Mouse (Mus musculus) liver, adult (tissue): ENCODE measurements around the gene Cflar.

Experiments
- GATA4 ChIP-seq: IDR thresholded peaks from 2 replicates; pipeline ENCODE4 v1.6.1; 2014; ENCODE audit warnings: mild to moderate bottlenecking, low read length; ENCODE audit not compliant: insufficient replicate concordance

The Cflar gene

DNA sequence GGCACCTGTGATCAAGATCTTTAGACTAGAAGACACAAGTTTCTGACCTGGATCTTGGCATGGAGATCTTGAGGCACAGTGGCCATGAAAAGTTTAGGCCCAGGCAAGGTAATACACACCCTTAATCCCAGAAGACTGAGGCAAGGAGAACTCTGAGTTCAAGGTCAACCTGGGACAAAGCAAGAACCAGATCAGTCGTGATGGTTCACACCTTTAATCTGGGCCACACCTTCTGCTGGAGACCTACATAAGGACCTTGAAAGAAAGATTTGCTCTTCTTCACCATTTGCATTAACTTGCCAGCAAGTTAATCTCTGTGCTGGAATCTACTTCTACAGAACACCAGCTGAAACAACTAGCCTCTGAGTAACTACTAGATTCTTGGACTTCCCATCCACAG lies 49.3 kb downstream of the Cflar start:
- TF ChIP-seq GATA4 = no peak

DNA sequence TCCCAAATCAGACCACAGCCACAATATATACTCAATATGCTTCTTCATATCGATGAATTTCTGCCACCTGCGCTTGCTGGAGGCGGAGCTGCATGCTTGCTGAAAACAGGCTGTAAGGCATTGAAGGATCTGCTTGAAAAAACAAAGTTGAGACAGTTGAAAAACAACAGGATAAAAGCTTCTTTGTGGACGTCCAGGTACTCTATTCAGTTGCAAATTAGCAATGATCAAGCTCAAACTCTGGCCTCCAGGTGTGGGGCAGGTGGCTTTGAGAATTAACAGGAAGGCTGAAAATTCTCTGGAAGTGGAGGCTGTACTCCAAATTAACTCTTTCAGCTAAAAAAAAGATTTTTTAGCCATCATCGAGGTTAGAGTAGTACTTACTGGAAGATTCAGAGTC lies 51.3 kb downstream of the Cflar start:
- TF ChIP-seq GATA4 = no peak

DNA sequence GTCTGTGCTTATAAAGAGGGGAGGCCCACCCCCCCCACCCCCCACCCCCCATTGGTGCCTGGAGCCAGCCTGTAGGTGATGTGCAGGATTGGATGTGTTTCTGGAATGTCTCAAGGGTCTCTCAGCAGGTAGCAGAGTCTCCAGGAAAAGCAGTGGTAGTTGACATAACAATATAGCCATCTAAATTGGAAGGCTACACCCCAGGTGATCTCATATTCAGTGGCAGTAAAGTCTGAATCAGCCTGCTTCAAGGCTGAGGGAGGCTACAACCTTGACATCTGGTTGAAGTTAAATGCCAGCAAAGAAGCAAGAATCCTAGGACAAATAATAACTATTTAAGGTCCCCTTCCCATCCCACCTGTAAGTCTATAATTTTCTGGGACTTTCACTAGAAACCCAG lies 57.8 kb downstream of the Cflar start:
- no peak for TF ChIP-seq GATA4

DNA sequence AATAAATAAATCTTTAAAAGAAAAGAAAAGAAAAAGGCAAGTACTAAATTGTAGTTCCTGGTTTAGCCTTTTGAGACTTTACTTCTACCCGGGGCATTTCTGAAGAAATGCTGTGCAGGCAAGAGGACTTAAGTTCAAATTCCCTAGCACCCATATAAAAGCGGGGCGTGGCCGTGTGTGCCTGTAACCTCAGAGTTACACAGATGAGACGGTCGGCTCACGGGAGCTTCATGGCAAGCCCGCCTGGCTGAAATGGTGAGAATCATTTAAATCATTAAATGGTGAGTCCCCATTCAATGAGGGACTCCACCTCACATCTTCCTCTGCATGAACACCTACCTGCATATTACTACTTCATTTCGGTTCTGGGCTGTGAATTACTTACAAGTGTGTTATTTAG lies 58.4 kb downstream of the Cflar start:
- no peak for TF ChIP-seq GATA4

DNA sequence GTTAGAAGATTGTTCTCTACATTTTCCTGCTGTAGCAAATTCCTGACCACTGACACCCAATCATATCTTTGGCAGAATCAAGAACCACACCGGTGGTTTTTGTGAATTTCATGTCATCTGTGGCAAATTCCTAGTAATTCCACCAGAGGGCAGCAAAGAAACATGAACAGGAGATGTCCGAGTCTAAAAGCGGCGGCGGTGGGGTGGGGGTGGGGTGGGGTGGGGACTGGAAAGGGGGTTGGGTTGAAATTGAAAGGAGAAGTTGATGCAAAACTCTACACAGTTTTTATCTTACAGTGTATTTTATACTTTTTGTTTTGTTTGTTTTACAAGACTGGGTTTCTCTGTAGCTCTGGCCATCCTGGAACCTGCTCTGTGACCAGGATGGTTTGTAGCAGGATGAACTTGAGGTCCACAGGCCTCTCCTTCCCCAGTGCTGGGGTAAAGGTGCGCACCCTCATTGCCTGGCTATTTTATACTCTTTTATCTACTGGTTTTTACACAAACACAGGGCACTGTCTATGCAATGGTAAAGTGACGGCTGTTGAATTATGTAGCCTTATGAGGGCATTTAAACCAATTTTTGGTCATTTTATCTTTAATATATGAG lies 58.9 kb downstream of the Cflar start:
- TF ChIP-seq GATA4 = no peak

DNA sequence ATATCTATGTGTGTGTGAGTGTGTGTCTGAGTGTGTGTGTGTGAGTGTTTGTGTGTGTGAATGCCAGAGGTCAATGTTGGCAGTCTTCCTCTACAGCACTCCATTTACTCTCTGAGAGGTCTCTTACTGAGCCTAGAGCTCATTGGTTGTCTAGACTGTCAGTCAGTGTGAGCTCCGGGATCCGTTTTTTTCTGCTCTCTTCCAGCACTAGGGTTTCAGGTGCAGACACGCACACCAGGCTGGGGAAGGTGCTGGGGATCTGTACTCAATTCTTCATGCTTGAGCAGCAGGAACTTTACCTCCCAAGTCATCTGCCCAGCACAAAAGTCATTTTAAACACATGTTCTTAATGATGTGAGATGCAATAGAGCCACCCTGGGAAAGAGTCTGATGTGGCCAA lies 60.8 kb downstream of the Cflar start:
- no peak for TF ChIP-seq GATA4

DNA sequence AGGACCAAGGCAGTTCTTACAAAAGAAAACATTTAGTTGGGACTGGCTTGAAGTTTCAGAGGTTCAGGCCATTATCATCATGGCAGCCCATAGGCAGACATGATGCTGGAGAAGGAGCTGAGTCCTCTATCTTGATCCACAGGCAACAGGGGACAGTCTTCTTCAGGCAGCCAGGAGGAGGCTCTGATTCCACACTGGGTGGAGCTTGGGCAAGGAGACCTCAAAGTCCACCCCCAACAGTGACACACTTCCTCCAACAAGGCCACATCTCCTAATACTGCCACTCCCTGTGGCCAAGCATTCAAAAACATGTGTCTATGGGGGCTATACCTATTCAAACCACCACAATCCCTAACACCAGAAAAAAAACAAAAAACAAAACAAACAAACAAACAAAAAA lies 62.0 kb downstream of the Cflar start:
- TF ChIP-seq GATA4 = no peak

DNA sequence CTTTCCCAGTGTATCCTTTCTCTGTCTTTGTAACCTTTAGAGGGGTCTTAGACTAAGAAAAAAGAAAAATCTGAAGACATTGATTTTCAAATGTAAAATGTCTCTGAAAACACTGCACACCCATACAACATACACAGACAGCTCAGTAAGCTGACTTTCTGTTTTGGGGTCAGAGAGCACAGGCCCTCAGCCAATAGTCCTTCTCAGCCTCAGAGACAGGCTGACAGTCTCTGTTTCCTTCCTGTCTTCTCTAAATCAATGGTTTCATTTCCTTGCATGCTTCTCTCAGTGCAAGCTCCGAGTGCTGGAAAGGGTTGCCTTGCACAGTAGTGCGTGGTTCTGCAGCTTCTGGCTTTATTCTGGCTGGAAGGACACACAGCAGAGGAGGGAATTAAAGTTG lies 62.6 kb downstream of the Cflar start:
- no peak for TF ChIP-seq GATA4

DNA sequence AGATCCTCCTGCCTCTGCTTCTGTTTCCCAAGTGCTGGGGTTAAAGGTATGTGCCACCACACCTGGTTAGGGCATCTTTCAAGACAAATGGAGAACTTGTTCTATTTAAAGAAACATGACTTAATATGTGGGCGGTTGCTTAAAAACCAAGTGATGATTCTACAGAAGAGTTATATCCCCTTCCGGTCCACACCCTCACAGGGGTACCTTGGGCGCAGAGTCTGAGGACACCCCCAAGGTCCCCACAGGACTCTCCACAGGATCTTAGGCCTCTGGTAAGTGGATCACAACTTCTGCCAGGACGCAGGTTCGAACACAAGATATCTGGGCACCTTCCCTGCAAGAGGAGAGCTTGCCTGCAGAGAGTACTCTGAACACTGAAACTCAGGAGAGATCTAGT lies 64.1 kb downstream of the Cflar start:
- TF ChIP-seq GATA4 = no peak

DNA sequence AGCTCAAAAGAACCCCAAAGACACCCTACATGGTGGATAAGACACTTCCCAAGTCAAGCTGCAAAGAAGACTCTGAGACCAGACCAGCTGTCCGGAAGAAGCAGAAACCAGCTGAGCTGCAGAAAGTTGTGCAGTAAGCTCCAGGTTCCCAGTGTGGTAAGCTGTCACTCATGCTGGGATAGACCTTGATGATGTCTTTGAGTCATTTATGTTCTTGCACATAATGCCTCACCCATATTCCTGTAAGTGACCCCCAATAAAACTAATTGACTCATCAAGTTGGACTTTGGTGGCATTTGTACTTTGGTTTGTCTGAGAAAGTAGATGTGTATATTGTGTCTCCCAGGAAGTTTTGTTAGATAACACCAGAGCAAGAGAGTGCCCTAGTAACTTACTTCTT lies 66.3 kb downstream of the Cflar start:
- TF ChIP-seq GATA4 = no peak

DNA sequence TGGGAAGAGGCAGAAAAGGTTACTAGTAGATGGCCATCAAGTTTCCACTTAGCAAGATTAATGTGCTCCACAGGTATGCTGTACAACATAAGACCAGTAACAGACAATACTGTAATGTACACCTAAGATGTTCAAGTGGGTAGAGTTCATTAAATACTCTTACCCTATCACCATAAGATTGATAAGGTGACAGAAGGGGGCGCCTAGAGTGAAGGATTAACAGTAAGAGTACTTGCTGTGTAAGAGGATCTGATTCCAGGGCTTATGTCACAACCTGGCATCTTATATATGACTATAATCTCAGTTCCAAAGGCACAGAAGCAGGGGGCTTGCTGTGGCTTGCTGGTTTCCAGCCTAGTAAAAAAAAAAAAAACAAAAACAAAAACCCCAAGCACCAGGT lies 66.9 kb downstream of the Cflar start:
- no peak for TF ChIP-seq GATA4

DNA sequence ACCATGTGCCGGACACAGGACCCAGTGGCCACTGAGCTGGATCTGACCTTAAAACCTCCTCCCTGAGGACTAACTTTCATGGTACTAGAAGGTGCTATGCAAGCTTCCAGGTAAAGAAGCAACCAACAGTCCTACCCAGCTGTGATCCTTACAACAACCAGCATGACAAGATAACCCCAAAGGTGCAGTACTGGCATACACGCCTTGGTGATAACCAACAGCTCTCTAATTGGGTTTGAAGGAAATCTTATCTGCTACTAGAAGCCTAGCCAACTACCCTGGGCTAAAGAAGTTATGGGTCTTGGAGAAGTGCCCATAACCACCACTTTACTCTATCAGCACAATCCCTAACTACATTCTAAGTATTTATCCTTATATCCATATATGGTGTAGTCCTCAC lies 75.0 kb downstream of the Cflar start:
- TF ChIP-seq GATA4 = no peak

DNA sequence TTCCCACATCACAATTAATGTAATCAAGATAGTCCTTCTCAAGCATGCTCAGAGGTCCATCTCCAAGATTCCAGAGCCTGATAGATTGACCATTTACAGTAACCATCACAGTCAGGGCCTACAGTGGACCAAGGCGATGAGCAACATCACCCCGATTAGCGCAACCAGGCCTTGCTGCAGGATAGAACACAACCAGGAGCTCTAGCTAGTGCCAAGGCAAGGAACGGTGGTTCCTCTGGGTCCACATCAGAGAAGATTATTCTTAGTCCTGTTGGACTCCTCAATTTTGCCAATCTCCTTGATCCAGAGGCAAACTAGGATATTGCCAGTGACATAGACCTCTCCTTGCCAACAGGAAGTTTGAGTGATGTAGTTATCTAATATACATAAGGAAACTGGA lies 77.1 kb downstream of the Cflar start:
- no peak for TF ChIP-seq GATA4

DNA sequence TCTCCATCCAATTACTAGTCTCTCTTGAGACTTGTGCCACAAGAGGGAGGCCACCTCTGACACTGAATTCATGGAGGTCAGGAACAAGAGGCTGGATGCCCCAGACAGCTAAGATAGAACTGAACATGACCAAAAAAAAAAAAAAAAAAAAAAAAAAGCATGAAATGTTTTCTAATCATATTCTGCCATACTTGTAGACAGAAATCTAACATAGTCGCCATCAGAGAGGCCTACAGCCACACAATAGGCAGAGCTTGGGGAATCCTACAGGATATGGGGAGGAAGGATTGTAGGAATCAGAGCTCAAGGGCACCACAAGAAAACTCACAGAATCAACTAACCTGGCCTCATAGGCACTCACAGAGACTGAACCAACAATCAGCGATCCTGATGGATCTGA lies 83.4 kb downstream of the Cflar start:
- no peak for TF ChIP-seq GATA4

DNA sequence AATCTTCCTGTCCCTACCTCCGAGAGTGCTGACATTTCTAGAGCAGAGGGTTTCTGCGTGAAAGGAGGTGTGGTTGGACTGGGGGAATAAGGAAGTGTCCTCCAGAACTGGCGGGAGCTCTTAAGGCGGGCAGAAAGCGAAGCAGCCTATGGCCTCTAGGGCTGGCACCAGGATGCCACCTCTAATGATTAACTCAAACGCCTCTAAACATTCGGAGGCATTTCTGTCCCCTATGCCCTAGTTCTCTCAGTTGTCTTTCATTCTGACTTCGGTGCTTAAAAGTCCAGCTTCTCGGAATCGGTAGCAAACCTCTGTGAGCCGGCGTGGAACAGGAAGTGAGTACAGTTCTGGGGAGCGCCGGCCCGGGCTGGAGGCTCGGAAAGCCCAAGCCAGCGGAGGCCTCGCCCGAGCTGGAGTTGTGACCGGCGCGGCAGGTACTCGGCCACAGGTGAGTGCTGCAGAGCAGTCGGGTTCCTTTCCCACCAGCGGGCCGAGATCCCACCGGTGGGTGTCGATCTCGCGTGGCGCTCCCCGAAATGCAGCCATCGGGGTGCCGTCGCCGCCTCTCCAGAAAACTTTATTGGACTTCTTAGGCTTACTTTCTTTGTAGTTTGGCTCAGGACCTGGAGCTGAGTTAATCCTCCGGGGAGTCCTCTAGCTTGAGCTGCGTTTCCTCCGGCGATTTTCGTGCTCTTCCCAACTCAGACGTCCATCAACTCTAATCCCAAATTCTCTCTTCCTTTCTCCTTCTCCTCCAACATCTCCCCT lies 84.2 kb downstream of the Cflar start, which contains the start of gene Casp8:
Gene Casp8, plus strand, starts transcription at position 84 of the 768 bp plus-strand sequence.
- TF ChIP-seq GATA4 = peak; percentile 7; the same call in 1 of the 2 replicates

DNA sequence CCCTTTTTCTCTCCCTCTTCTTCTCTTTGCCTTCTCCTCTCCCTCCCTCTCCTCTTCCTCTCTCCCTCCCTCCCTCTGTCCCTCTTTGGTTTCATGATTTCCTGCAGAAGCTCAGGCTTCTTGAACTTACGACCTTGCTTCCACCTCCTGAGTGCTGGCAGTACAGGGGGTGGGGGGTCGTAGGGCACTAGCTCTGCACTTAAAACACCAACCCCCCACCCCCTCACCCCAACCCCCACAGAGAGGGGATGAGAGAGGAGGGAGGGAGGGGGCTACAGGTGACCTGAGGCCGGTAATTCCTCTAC lies 84.7 kb downstream of the Cflar start:
- no peak for TF ChIP-seq GATA4

DNA sequence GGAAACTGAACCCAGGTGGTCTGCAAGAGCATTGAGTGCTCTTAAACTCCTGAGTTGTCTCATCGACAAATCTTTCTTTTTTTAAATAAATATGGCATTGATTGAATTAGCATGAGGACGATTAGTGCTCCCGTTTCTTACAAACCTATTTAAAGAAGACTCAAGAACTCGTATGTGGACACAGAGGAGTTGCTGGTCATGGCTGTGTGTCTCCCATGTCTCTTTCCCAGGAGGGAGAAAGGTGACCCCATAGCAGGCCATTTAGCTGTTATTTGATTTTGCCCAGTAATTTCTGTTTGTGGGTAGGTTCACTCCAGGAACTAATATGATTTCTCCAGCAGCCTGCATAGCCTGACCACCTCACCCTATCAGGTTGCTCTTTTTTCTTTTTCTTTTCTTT lies 85.5 kb downstream of the Cflar start:
- TF ChIP-seq GATA4 = no peak
